Mouse (Mus musculus) forebrain, embryonic 16.5 days (tissue): ENCODE results near the gene Nbeal1. TPM values are rescaled to one million over a fixed set of nuclear protein-coding genes. Genes with fewer than 3 reads are reported as not detected.

Experiments
- ATAC-seq: fragments of 200-750 bp; cut with Nextera tagmentation; 2 replicates; pipeline ENCODE4 v1.8.0; 2017; ENCODE audit warnings: mild to moderate bottlenecking, moderate library complexity
- H3K27ac ChIP-seq: fragments of 300-500 bp; sonication (generic); 2 replicates; pipeline ENCODE4 v1.5.1; 2014; ENCODE audit warnings: low read length, control low read depth
- H3K27me3 ChIP-seq: fragments of 300-500 bp; sonication (generic); replicated peaks from 2 replicates; pipeline ENCODE4 v1.6.1; 2014; ENCODE audit warnings: low read length; ENCODE audit not compliant: control insufficient read depth, insufficient read depth
- H3K36me3 ChIP-seq: fragments of 300-500 bp; sonication (generic); 2 replicates; pipeline ENCODE4 v1.6.1; 2014; ENCODE audit not compliant: control insufficient read depth, insufficient read depth
- H3K4me1 ChIP-seq: fragments of 300-500 bp; sonication (generic); replicated peaks from 2 replicates; pipeline ENCODE4 v1.6.1; 2014; ENCODE audit warnings: low read length; ENCODE audit not compliant: control insufficient read depth, insufficient read depth
- H3K4me2 ChIP-seq: fragments of 300-500 bp; sonication (generic); 2 replicates; pipeline ENCODE4 v1.6.1; 2014; ENCODE audit warnings: mild to moderate bottlenecking, low read length, control low read depth
- H3K4me3 ChIP-seq: fragments of 300-500 bp; sonication (generic); replicated peaks from 2 replicates; pipeline ENCODE4 v1.5.1; 2014; ENCODE audit warnings: mild to moderate bottlenecking, low read length, control low read depth
- H3K9ac ChIP-seq: fragments of 300-500 bp; sonication (generic); replicated peaks from 2 replicates; pipeline ENCODE4 v1.6.1; 2014; ENCODE audit warnings: low read depth, low read length, control low read depth
- H3K9me3 ChIP-seq: fragments of 300-500 bp; sonication (generic); 2 replicates; pipeline ENCODE4 v1.6.1; 2016; ENCODE audit warnings: low read length; ENCODE audit not compliant: control insufficient read depth
- WGBS: fragments of 180-500 bp; shearing (Covaris S2); extraction: QIAGEN DNeasy Blood & Tissue Kit; methylation state at CpG from one replicate; pipeline ENCODE4 v1.1.7; 2014; 5-methylcytosine and 5-hydroxymethylcytosine counted together
- polyA plus RNA-seq: library from polyadenylated mRNA; unstranded; fragments of >200 nt; fragmentation: Nextera tagmentation; extraction: Ambion mirVana; gene quantifications from 2 replicates; pipeline ENCODE4 v1.2.1, GENCODE M21; 2015

Nbeal1 gene
- polyA plus RNA-seq, 1 experiment from 2014 or later, result 9.8 TPM

DNA sequence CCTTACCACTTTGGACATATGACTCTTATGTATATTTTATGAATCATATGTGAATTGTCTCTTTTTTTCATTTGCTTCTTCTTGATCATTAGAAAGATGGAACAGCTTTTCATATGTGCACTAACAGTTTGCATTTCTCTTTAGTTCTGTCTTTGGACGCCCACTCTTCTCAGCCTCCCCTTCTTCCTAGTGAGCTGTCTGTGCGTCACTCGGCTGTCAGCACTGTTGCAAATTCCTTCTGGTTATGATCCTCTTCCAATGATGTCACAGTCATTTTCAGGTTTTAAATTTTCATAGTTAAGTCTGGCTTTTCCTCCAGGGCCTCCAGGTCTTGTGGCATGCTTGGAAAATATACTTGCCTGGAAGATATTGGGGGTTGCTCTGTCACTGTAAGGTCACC, 201.5 kb downstream of the Nbeal1 start:
- no peak for ATAC-seq
- Histone ChIP-seq H3K4me3 (no peak overlapping the region), H3K36me3 (no peaks in the 10 kb centered on the region), H3K27ac (no peak overlapping the region), H3K4me2 (no peak overlapping the region), H3K27me3 (no peaks in the 10 kb centered on the region), H3K9me3 (no peaks in the 10 kb centered on the region), H3K9ac (no peak overlapping the region), H3K4me1 (no peaks in the 10 kb centered on the region)
- 93% methylated on average over 3 of the region's 3 CpGs for WGBS

Other genes with a start within 250 kb of the Nbeal1 start
- gene Ica1l, start 137.4 kb upstream of the Nbeal1 start, polyA plus RNA-seq, result 25.4 and 31.4 TPM in 2 replicates
- gene Carf, start 82.4 kb upstream of the Nbeal1 start, polyA plus RNA-seq, result 6.9 and 9.3 TPM in 2 replicates
- 58.4 and 58.9 TPM in 2 replicates for gene Wdr12, start 82.0 kb upstream of the Nbeal1 start, polyA plus RNA-seq
- gene Cyp20a1, start 162.7 kb downstream of the Nbeal1 start, polyA plus RNA-seq, result 9.0 and 10.7 TPM in 2 replicates
- 74.9 and 83.2 TPM in 2 replicates for gene Abi2, start 229.0 kb downstream of the Nbeal1 start, polyA plus RNA-seq